Mouse (Mus musculus) kidney, embryonic 14.5 days (tissue): ENCODE measurements around the gene Arl10. TPM values are rescaled to one million over a fixed set of nuclear protein-coding genes. Genes with fewer than 3 reads are reported as not detected.

Source experiments
- ATAC-seq: fragments of 200-750 bp; cut with Nextera tagmentation; 2 replicates; pipeline ENCODE4 v1.8.0; 2017; ENCODE audit warnings: moderate number of reproducible peaks, mild to moderate bottlenecking, moderate TSS enrichment, moderate library complexity; ENCODE audit not compliant: low FRiP score, low TSS enrichment
- H3K27ac ChIP-seq: fragments of 300-500 bp; sonication (generic); 2 replicates; pipeline ENCODE4 v1.5.1; 2014; ENCODE audit warnings: low read depth, mild to moderate bottlenecking, low read length, moderate library complexity, mixed read lengths
- H3K27me3 ChIP-seq: fragments of 300-500 bp; sonication (generic); 2 replicates; pipeline ENCODE4 v1.6.1; 2014; ENCODE audit warnings: mild to moderate bottlenecking, low read length; ENCODE audit not compliant: control insufficient read depth, insufficient read depth
- H3K36me3 ChIP-seq: fragments of 300-500 bp; sonication (generic); 2 replicates; pipeline ENCODE4 v1.6.1; 2014; ENCODE audit warnings: low read length, mixed read lengths; ENCODE audit not compliant: control insufficient read depth, insufficient read depth
- H3K4me1 ChIP-seq: fragments of 300-500 bp; sonication (generic); 2 replicates; pipeline ENCODE4 v1.6.1; 2014; ENCODE audit warnings: low read length, mixed read lengths; ENCODE audit not compliant: control insufficient read depth, insufficient read depth
- H3K4me2 ChIP-seq: fragments of 300-500 bp; sonication (generic); replicated peaks from 2 replicates; pipeline ENCODE4 v1.6.1; 2014; ENCODE audit warnings: low read depth, mild to moderate bottlenecking, low read length
- H3K4me3 ChIP-seq: fragments of 300-500 bp; sonication (generic); 2 replicates; pipeline ENCODE4 v1.5.1; 2014; ENCODE audit warnings: mild to moderate bottlenecking, low read length
- H3K9ac ChIP-seq: fragments of 300-500 bp; sonication (generic); 2 replicates; pipeline ENCODE4 v1.6.1; 2014; ENCODE audit warnings: low read depth, mild to moderate bottlenecking, low read length, moderate library complexity
- H3K9me3 ChIP-seq: fragments of 300-500 bp; sonication (generic); 2 replicates; pipeline ENCODE4 v1.6.1; 2016; ENCODE audit warnings: low read length; ENCODE audit not compliant: control insufficient read depth
- whole genome bisulfite sequencing: fragments of 180-500 bp; shearing (Covaris S2); extraction: QIAGEN DNeasy Blood & Tissue Kit; methylation state at CpG from one replicate; pipeline ENCODE4 v1.1.7; 2014; 5-methylcytosine and 5-hydroxymethylcytosine counted together
- polyA plus RNA-seq: library from polyadenylated mRNA; unstranded; fragments of >200 nt; fragmentation: Nextera tagmentation; extraction: Ambion mirVana; gene quantifications from 2 replicates; pipeline ENCODE4 v1.2.1, GENCODE M21; 2014

Arl10 gene
- polyA plus RNA-seq, 1 experiment from 2014 or later: 33.5 TPM

DNA sequence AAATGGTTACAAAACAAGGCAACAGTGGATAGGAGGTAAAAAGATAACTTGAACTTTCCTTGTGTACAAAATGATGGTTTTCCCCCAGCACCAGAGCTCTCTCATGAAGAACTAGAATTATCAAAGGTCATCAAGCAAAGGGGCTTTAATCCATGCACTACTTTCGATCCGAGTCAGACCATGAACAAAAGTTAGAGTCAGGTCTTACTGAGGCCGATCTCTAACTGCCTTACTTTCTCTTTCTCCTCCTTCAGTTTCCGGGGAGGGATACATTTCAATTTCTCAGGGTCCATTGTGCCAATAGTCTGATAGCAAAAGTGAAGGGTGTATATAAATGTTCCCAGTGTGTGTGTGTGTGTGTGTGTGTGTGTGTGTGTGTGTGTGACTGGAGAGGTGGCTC is 2.2 kb upstream of the Arl10 start:
- Histone ChIP-seq H3K36me3 (peaks cover 10% of the 10 kb centered on the region; the same call in 1 of the 2 replicates), H3K27me3 (no peaks in the 10 kb centered on the region), H3K4me1 (peaks cover 12% of the 10 kb centered on the region; the same call in 1 of the 2 replicates), H3K9ac (no peak overlapping the region), H3K4me2 (no peak overlapping the region), H3K9me3 (no peaks in the 10 kb centered on the region), H3K27ac (no peak overlapping the region), H3K4me3 (no peak overlapping the region)
- ATAC-seq: no peak
- 82% methylated on average over 4 of the region's 4 CpGs for WGBS

DNA sequence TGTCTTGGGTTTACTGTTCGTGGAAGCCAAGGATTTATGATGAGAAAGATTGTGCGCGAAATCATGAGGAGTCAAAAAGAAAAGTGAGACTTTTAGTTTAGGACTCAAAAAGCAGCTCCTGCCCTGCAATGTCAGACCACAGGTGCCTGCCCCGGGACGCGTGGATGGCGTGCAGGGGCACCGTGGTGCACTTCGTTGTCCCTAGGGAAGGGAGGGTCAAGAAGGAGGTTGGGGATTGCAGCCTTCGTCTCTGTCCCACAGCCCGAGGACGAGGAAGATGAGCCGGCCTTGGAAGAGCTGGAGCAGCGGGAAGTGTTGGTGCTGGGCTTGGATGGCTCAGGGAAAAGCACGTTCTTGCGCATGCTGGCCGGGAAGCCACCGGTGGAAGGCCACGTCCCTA is 674 bp downstream of the Arl10 start:
- Histone ChIP-seq H3K4me2 (peak overlapping the region; percentile 85), H3K9me3 (no peaks in the 10 kb centered on the region), H3K4me1 (peaks cover 12% of the 10 kb centered on the region; the same call in 1 of the 2 replicates), H3K9ac (peak overlapping the region; percentile 92), H3K27me3 (no peaks in the 10 kb centered on the region), H3K4me3 (peak overlapping the region; percentile 95), H3K36me3 (peaks cover 38% of the 10 kb centered on the region), H3K27ac (peak overlapping the region; percentile 84)
- 2% methylated on average over 19 of the region's 19 CpGs for WGBS
- peak; percentile 11; the same call in 1 of the 2 replicates for ATAC-seq

DNA sequence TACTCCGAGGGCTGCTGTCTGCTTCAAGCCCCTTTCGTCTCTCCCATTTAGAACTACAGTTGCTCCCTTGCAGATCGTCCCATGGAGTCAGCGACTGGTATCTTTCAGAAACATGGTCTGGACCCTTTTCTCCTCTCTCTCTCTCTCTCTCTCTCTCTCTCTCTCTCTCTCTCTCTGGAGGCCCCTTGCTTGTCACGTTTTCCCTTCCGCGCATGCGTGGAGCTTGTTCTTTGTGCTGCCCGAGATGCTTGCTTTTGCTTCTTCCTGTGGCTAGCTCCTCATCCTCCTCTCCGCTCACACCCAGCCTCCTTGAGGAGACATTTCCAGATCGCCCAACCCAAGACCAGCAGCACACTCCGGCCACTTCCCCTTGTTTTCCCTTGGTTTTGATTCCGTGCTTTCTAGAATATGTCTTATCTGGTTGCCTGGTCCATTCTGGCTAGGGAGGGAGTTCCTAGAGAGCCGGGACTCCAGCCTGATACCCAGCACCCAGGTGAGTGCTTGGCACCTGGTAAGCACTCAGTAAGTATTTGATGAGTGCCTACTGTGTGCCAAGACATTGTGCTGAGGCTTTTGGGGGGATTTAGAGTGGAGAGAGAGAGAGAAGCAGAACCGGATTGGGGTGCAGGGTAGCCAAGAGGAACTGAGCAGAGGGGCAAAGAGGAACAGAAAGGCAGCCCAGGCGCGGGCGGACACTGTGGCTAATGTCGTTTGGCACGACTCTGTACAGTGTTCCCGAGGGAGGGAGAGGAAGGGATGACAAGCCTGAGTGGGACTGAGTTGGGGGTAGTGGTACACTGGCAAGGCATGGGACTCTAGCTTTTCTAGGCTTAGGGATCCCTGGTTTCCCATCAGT is 3.1 kb downstream of the Arl10 start:
- 88% methylated on average over 21 of the region's 21 CpGs for WGBS

DNA sequence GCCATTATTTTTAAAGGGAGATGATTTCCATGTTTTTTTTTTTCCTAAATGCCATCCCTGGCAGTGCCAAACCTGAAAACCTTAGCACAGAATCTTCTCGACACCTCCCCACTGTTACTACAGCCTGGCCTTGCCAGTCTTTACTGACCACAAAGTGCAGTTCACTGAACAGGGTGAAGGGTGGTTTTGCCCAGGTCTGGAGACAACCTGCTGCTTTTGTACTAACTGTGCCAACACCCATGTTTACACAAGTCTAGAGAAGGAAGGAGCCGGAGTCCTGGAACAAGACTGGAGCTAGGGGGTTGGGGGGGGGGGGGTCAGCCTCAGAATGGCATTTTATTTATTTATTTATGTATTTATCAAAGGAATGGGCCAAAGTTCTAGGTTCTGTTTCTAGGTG is 6.6 kb downstream of the Arl10 start:
- Histone ChIP-seq H3K36me3 (peaks cover 94% of the 10 kb centered on the region), H3K4me2 (no peak overlapping the region), H3K9me3 (no peaks in the 10 kb centered on the region), H3K27me3 (no peaks in the 10 kb centered on the region), H3K27ac (no peak overlapping the region), H3K4me1 (no peaks in the 10 kb centered on the region), H3K9ac (no peak overlapping the region), H3K4me3 (no peak overlapping the region)
- no peak for ATAC-seq
- WGBS: 79% methylated on average over 2 of the region's 2 CpGs

More for the DNA sequence above, 3.1 kb downstream of the Arl10 start:
- H3K36me3 ChIP-seq: peaks cover 61% of the 10 kb centered on the region
- no peak overlapping the region for H3K9ac ChIP-seq
- ATAC-seq: no peak
- no peak overlapping the region for H3K4me2 ChIP-seq
- no peaks in the 10 kb centered on the region for H3K9me3 ChIP-seq
- no peaks in the 10 kb centered on the region for H3K27me3 ChIP-seq
- H3K27ac ChIP-seq: no peak overlapping the region
- peaks cover 12% of the 10 kb centered on the region; the same call in 1 of the 2 replicates for H3K4me1 ChIP-seq
- no peak overlapping the region for H3K4me3 ChIP-seq

DNA sequence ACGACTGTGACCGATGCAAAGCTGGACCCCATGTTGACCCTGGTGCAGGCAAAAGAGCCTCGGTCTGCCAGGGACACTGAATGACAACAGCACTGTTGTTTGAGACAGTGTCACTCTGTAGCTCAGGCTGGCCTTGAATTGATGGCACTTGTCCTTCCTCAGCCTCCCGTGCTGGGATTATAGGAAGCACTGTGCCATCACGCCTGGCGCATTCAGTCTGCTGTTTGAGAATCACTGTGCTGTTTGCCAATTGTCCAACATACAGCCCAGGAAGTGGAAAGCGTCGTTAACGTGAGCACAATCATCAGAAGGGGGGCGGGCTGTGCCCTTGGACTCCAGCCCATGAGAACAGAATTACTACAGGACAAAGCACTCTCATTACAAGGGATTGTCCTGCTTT is 7.3 kb downstream of the Arl10 start:
- no peak overlapping the region for H3K4me2 ChIP-seq
- ATAC-seq: no peak
- no peaks in the 10 kb centered on the region for H3K27me3 ChIP-seq
- no peak overlapping the region for H3K9ac ChIP-seq
- peaks cover 96% of the 10 kb centered on the region for H3K36me3 ChIP-seq
- H3K4me1 ChIP-seq: no peaks in the 10 kb centered on the region
- no peak overlapping the region for H3K27ac ChIP-seq
- no peaks in the 10 kb centered on the region for H3K9me3 ChIP-seq
- WGBS: 85% methylated on average over 10 of the region's 10 CpGs
- H3K4me3 ChIP-seq: no peak overlapping the region

DNA sequence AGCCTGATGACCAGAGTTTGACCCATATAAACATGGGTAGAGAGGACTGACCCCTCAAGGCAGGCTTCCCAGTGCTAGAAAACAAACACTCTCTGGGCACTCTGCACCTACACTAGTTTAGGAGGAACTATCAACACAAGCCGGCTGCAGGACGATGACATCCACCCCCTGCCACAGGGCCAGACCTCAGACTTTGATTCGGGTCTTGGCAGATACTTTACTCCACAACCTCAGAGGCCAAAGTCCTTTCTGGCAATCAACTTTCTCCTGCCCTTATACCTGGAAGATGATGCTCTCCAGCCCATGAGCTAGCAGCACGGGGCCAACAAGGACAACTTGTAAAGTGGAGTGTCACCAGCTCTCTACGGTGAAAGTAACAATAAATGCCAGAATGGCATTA is 8.0 kb downstream of the Arl10 start:
- Histone ChIP-seq H3K4me1 (no peaks in the 10 kb centered on the region), H3K9me3 (no peaks in the 10 kb centered on the region), H3K36me3 (peaks cover 91% of the 10 kb centered on the region), H3K27ac (no peak overlapping the region), H3K4me3 (no peak overlapping the region), H3K9ac (no peak overlapping the region), H3K27me3 (no peaks in the 10 kb centered on the region), H3K4me2 (no peak overlapping the region)
- WGBS: 91% methylated on average over 5 of the region's 5 CpGs
- no peak for ATAC-seq

DNA sequence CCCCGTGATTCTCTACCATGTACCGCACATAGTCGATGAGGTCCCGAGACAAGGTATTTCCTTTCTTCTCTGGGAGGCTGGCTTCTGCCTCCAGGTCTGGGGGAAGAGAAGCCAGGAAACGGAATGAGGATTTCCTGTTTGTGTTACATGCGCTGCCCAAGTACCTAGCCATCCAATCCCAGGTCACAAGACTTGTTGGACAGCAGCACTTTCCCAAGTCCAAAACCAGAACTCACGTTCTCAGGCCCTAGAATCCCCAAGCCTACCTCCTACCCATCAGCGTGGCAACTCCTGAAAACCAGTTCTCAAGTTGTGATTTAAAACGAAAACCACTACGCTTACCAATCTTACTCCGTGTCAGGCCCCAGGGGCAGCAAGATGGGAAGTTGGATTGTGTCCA is 11.0 kb downstream of the Arl10 start:
- Histone ChIP-seq H3K36me3 (peaks cover 65% of the 10 kb centered on the region), H3K4me3 (no peak overlapping the region), H3K4me2 (no peak overlapping the region), H3K27ac (no peak overlapping the region), H3K27me3 (no peaks in the 10 kb centered on the region), H3K9me3 (no peaks in the 10 kb centered on the region), H3K9ac (no peak overlapping the region), H3K4me1 (0 out of 2 replicates have a peak, but pooled peaks cover 7% of the 10 kb centered on the region)
- ATAC-seq: no peak
- 86% methylated on average over 11 of the region's 11 CpGs for WGBS

DNA sequence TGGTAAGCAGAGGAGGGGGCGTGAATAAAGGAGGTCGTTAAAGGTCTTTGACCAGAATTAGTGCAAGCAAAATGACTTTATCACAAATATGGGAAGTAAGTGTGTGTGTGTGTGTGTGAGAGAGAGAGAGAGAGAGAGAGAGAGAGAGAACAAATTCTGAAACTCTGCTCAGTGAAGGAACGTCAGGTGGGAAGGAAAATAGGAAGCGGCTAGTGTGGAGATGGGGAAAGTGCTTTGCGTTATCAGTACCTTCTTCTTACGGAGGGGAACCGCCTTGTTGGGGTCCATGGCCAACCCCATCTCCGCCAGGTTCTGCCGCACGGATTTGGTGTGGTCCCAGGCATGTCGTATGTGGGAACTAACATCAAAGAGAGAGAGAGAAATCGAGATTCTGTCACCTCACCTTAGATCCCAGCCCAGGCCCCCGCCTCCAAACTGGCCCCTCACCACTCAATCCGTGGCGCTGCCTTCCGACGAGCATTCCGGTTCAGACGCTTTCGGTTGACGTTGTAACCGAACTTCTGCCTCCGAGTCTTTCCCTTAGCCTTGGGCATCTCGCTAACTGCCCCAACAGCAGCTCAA is 14.7 kb downstream of the Arl10 start:
- under 1% methylated on average over 24 of the region's 24 CpGs for WGBS
- no peaks in the 10 kb centered on the region for H3K27me3 ChIP-seq
- ATAC-seq: peak; percentile 29
- peaks cover 15% of the 10 kb centered on the region; the same call in 1 of the 2 replicates for H3K4me1 ChIP-seq
- H3K27ac ChIP-seq: peak overlapping the region; percentile 55; the same call in 1 of the 2 replicates
- H3K36me3 ChIP-seq: peaks cover 30% of the 10 kb centered on the region
- no peaks in the 10 kb centered on the region for H3K9me3 ChIP-seq
- peak overlapping the region; percentile 87 for H3K4me3 ChIP-seq
- peak overlapping the region; percentile 62 for H3K4me2 ChIP-seq
- peak overlapping the region; percentile 78 for H3K9ac ChIP-seq
